Mouse (Mus musculus) ES-Bruce4 (cell line): ENCODE data around the gene Gm21981. TPM values are rescaled to one million over a fixed set of nuclear protein-coding genes. Genes with fewer than 3 reads are reported as not detected.

ENCODE experiments used
- H3K27ac ChIP-seq: 2 replicates; pipeline ENCODE4 v1.5.1; 2012; ENCODE audit warnings: low read length, inconsistent platforms; ENCODE audit not compliant: insufficient read depth
- H3K27me3 ChIP-seq: 2 replicates; pipeline ENCODE4 v1.6.1; 2012; ENCODE audit warnings: mild to moderate bottlenecking, low read length, inconsistent platforms; ENCODE audit not compliant: control insufficient read depth, poor library complexity, insufficient read depth, severe bottlenecking
- H3K36me3 ChIP-seq: 2 replicates; pipeline ENCODE4 v1.6.1; 2012; ENCODE audit warnings: inconsistent platforms, mild to moderate bottlenecking, low read length, moderate library complexity; ENCODE audit not compliant: control insufficient read depth, poor library complexity, insufficient read depth, severe bottlenecking
- H3K4me1 ChIP-seq: one replicate; pipeline ENCODE4 v1.8.1; 2011; ENCODE audit warnings: low read length; ENCODE audit not compliant: control insufficient read depth, insufficient read depth
- H3K4me3 ChIP-seq: 2 replicates; pipeline ENCODE4 v1.5.1; 2011; ENCODE audit warnings: low read depth, mild to moderate bottlenecking, low read length
- H3K9ac ChIP-seq: 2 replicates; pipeline ENCODE4 v1.6.1; 2012; ENCODE audit warnings: low read depth, mild to moderate bottlenecking, inconsistent platforms; ENCODE audit not compliant: poor library complexity, severe bottlenecking
- H3K9me3 ChIP-seq: replicated peaks from 2 replicates; pipeline ENCODE4 v1.6.1; 2012; ENCODE audit warnings: mild to moderate bottlenecking, low read length, inconsistent platforms; ENCODE audit not compliant: control insufficient read depth, poor library complexity, insufficient read depth, severe bottlenecking
- CTCF ChIP-seq: IDR thresholded peaks from one replicate; pipeline ENCODE4 v1.8.1; 2011; ENCODE audit warnings: low read depth, low read length
- EP300 ChIP-seq: IDR thresholded peaks from 2 replicates; pipeline ENCODE4 v1.6.1; 2011; ENCODE audit warnings: low read depth, low read length; ENCODE audit not compliant: insufficient read depth
- POLR2A ChIP-seq: IDR thresholded peaks from one replicate; pipeline ENCODE4 v1.8.1; 2011; ENCODE audit warnings: low read length; ENCODE audit not compliant: insufficient read depth
- polyA plus RNA-seq: library from polyadenylated mRNA; stranded (reverse); fragments of >200 nt; gene quantifications from 2 replicates; pipeline ENCODE4 v1.2.4, GENCODE M21; 2011; ENCODE audit warnings: low read depth; ENCODE audit not compliant: missing spikeins, insufficient read depth, insufficient read length

The Gm21981 gene
- 0.24 and 1.0 TPM in 2 replicates for polyA plus RNA-seq

DNA sequence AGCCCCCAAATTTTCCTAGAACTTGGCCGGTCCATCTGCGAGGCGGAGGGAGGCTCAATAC lies at the start of gene Gm21981:
Gene Gm21981 (minus strand): TSS at position 14 of the 61 bp plus-strand sequence.
- Histone ChIP-seq H3K4me1 (no peaks in the 10 kb centered on the region), H3K9me3 (no peaks in the 10 kb centered on the region), H3K36me3 (no peaks in the 10 kb centered on the region), H3K4me3 (peak within 1 kb of the TSS; percentile 66), H3K27ac (no peak within 1 kb of the TSS), H3K9ac (peak within 1 kb of the TSS; percentile 91), H3K27me3 (no peaks in the 10 kb centered on the region)
- no peak for TF ChIP-seq CTCF
- no peak for TF ChIP-seq EP300
- no peak for TF ChIP-seq POLR2A

DNA sequence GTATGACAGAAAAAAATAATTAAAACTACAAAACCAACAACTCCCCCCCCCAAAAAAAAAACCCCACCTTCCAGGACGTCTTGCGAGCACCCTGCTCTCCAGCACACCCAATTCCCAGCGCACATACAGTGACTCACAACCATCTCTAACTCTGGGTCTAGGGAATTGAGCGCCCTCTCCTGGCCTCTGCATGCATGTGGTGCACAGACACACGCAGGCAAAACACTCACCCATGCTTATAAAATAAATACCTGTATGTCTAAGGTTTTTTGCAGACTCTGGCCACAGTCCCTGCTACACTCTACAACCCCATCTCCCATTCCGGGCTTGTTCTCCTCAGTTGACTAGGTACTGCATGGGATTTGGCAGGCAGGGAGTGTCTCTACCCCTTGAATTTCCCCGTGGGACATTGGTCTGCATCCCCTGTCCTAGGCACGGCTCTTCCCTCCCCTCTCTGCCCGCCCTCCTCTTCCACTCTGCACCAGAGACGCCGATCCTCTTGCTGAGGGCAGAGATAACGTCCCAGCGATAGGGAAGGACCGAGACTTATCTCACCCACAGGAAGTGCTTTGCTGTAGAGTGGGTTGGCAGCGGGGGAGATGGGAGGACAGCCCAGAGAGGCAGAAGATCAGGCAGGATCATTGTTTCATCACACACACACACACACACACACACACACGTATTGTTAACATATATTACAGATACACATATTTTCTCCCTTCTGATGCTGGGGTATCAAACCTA lies 48.9 kb upstream of the Gm21981 start:
- Histone ChIP-seq H3K36me3 (no peaks in the 10 kb centered on the region), H3K9ac (no peak overlapping the region), H3K27me3 (no peaks in the 10 kb centered on the region), H3K27ac (no peak overlapping the region), H3K9me3 (no peaks in the 10 kb centered on the region), H3K4me1 (peaks cover 6% of the 10 kb centered on the region), H3K4me3 (no peak overlapping the region)
- TF ChIP-seq EP300 (no peak), POLR2A (no peak), CTCF (peak; percentile 76)

DNA sequence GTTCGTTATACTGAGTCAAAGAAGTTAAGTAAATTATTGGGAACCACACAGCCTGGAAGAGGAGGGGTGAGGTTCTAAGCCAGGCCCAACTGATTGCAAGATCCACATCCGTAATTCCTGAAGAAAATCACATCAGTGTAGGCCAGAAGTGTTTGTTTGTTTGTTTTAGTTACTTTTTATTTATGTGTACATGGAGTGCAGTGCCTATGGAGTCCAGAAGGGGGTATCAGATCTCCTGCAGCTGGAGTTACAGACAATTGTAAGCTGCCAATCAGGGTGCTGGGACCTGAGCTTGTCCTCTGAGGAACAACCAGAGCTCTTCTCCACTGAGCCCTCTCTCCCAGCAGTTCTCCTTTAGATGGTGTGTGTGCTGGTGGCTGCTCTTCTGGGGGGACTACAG lies 45.9 kb upstream of the Gm21981 start:
- H3K4me1 ChIP-seq, result peaks cover 7% of the 10 kb centered on the region
- no peaks in the 10 kb centered on the region for H3K36me3 ChIP-seq
- TF ChIP-seq CTCF (peak; percentile 12), EP300 (no peak)
- H3K27me3 ChIP-seq, result no peaks in the 10 kb centered on the region
- H3K9me3 ChIP-seq, result no peaks in the 10 kb centered on the region
- peak overlapping the region; percentile 84; the same call in 1 of the 2 replicates for H3K27ac ChIP-seq
- no peak overlapping the region for H3K9ac ChIP-seq
- no peak overlapping the region for H3K4me3 ChIP-seq

DNA sequence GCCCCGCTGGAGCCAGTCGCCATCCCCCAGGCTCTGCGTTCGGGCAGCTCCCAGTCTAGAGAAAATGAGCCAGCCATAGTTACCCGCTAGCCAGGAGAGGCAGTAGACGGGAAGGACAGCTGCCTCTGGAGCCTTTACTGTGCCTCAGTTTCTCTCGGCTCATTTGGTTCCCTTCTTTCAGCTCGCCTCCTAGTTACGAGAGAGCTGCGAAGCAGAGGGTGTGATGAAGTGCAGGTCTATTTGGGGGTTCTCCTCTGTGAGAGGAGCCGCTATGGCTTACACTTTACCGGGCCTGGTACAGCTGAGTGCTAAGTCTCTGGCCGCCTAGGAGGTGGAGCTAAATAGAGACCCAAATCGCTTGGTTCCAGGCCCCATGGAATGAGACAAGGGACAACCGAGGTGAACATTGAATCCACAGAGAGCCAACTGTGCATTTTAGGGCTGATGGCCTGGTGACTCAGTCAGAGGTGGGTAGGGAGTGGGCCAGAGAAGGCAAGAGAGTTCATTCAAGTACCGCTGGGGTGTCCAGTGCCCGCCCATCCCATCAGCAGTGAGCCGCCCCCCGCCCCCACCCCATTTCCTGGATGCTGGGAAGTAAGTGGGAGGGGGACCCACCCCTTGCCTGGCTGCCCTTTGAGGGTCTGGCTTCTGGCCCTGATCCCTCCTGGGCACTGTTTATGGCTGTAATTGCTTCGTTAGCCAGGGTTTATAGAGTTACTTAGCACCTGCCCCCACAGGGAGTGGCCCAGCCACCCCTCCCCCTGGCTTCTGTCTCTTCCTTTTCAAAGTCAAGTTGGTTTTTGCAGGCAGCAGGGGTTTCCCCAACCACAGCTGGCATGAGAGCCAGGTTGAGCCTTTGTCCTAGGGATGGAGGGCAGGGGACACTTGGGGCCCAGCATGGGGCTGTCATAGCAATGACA lies 44.9 kb upstream of the Gm21981 start:
- TF ChIP-seq POLR2A (peak; percentile 43), CTCF (no peak), EP300 (peak; percentile 78)
- H3K27ac ChIP-seq, result peak overlapping the region; percentile 84
- H3K36me3 ChIP-seq, result no peaks in the 10 kb centered on the region
- H3K9ac ChIP-seq, result peak overlapping the region; percentile 81
- no peaks in the 10 kb centered on the region for H3K9me3 ChIP-seq
- H3K27me3 ChIP-seq, result no peaks in the 10 kb centered on the region
- peak overlapping the region; percentile 74 for H3K4me3 ChIP-seq
- peaks cover 7% of the 10 kb centered on the region for H3K4me1 ChIP-seq

DNA sequence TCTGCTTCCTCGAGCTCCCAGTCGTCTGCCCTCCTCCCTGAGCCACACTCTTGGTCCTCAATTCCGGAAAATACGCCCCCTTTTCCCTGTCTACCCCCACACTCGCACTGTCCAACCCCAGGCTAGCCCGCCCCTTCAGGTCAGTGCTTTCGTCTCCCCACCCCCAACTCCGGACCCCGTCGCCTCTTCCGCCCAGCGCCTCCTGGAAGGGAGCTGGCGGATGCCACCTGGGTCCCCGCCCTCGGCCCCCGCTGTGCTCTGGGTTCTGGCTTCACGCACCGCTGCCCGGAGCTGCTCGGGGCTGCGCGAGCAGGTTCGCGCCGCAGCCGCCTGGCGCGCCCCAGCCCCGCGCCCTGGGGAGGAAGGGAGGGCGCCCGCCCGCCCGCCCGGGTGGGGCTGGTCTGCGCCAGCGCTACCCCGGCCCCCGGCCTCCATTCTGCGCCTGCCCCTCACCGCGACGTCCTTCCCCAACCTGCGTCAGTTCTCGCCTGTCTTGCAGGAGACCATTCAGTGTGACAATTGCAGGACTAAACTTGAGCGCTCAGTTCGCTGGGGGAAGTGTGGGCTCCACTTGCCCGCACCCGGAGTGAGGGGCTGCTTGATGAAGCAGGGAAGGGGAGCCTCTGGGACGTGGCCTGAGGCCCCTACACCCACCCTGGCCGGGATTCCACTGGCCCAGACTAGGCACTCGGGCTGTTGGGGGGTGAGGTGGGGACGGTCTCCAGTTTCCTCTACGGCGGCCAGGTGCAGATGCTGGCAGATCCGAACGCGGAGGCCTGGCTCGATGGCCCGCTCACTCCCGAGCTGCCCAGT lies 44.0 kb upstream of the Gm21981 start:
- peak overlapping the region; percentile 72 for H3K27ac ChIP-seq
- no peaks in the 10 kb centered on the region for H3K27me3 ChIP-seq
- no peak for TF ChIP-seq POLR2A
- TF ChIP-seq EP300, result no peak
- no peak for TF ChIP-seq CTCF
- H3K9ac ChIP-seq, result peak overlapping the region; percentile 81
- no peaks in the 10 kb centered on the region for H3K9me3 ChIP-seq
- H3K4me3 ChIP-seq, result peak overlapping the region; percentile 74
- no peaks in the 10 kb centered on the region for H3K36me3 ChIP-seq
- peaks cover 6% of the 10 kb centered on the region for H3K4me1 ChIP-seq
